Mouse (Mus musculus) E14TG2a.4 (cell line): ENCODE data around the gene Map4.

Source experiments
- CTCF ChIP-seq: conservative IDR thresholded peaks from 2 replicates; pipeline ENCODE4 v1.5.1; 2014; ENCODE audit warnings: low read length
- NANOG ChIP-seq: IDR thresholded peaks from 2 replicates; pipeline ENCODE4 v1.6.1; 2014; ENCODE audit warnings: borderline replicate concordance, low read length, mixed read lengths

DNA sequence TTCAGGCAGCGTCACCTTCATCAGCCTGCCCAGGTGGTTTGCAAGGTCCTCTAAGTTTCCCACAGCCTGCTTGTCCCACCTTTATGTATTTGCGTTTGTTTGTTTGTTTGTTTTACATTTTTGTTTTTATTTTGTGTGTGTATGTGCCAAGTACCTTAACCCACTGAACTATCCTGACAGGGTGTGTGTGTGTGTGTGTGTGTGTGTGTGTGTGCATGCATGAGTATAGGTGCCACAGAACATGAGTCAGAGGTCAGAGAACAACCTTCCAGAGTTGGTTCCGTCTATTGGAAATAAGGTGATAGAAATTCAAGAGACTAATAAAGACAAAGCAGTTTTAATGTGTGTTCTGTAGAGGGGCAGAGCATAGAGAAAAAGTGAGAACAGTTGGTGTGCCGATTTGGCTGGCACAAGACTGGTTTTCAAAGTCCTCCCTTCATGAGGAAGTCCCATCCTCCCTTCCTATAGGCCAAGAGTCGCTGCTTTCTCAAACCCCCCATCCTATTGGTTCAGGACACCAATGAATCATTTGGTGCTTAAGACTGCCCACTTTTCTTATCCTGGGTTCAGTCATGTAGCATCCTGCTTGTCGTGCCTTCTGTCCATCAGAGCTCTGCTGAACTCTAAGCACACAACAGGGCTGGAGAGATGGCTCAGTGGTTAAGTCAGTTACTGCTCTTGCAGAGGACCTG lies 23.3 kb upstream of the Map4 start:
- TF ChIP-seq CTCF = no peak
- TF ChIP-seq NANOG = no peak
